Mouse (Mus musculus) bone marrow, adult 2 months (tissue): ENCODE measurements around the gene Jak2. TPM values are rescaled to one million over a fixed set of nuclear protein-coding genes. Genes with fewer than 3 reads are reported as not detected.

Experiments
- H3K27ac ChIP-seq: fragments of 200-500 bp; 2 replicates; pipeline ENCODE4 v1.5.1; 2012; ENCODE audit warnings: low read depth, mild to moderate bottlenecking, control low read depth, inconsistent platforms, low read length; ENCODE audit not compliant: control insufficient read depth, poor library complexity, insufficient read depth
- H3K4me1 ChIP-seq: fragments of 200-500 bp; 2 replicates; pipeline ENCODE4 v1.6.1; 2011; ENCODE audit warnings: low read length; ENCODE audit not compliant: control insufficient read depth, insufficient read depth
- H3K4me3 ChIP-seq: fragments of 200-500 bp; replicated peaks from 2 replicates; pipeline ENCODE3; 2011; ENCODE audit warnings: mild to moderate bottlenecking, low read depth, low read length, control low read depth; ENCODE audit not compliant: control insufficient read depth
- CTCF ChIP-seq: fragments of 200-500 bp; IDR thresholded peaks from 2 replicates; pipeline ENCODE4 v1.5.1; 2011; ENCODE audit warnings: low read length, control low read depth; ENCODE audit not compliant: control insufficient read depth, insufficient read depth
- POLR2A ChIP-seq: fragments of 200-500 bp; IDR thresholded peaks from 2 replicates; pipeline ENCODE4 v1.6.1; 2011; ENCODE audit warnings: low read depth, mild to moderate bottlenecking, control low read depth, low read length, borderline replicate concordance; ENCODE audit not compliant: control insufficient read depth
- WGBS: fragments of 180-500 bp; shearing (Covaris S2); methylation state at CpG from one replicate; pipeline ENCODE4 v1.1.7; 2018; 5-methylcytosine and 5-hydroxymethylcytosine counted together
- polyA plus RNA-seq: library from polyadenylated mRNA; stranded (reverse); fragments of >200 nt; gene quantifications from 2 replicates; pipeline ENCODE4 v1.2.4, GENCODE M21; 2011; ENCODE audit warnings: low replicate concordance; ENCODE audit not compliant: missing spikeins, insufficient read depth, insufficient read length

Jak2 gene
- polyA plus RNA-seq, 1 experiment = 21.3 TPM

GRCm38 (mm10) chr19:29325852-29326180 lies 74.2 kb downstream of the Jak2 start:
- no peak overlapping the region for H3K4me3 ChIP-seq
- no peak overlapping the region for H3K27ac ChIP-seq
- 74% methylated on average over 9 of the region's 9 CpGs for WGBS
- H3K4me1 ChIP-seq = peaks cover 2% of the 10 kb centered on the region
- TF ChIP-seq CTCF (no peak), POLR2A (no peak)

- TF ChIP-seq POLR2A (no peak), CTCF (no peak)
- Histone ChIP-seq H3K4me1 (peaks cover 2% of the 10 kb centered on the region), H3K27ac (no peak overlapping the region), H3K4me3 (no peak overlapping the region)
- WGBS = 91% methylated on average over 4 of the region's 4 CpGs
Measured at GRCm38 (mm10) chr19:29326396-29326795, 74.8 kb downstream of the Jak2 start.

- Histone ChIP-seq H3K27ac (no peak overlapping the region), H3K4me1 (peaks cover 2% of the 10 kb centered on the region), H3K4me3 (no peak overlapping the region)
- WGBS = 88% methylated on average over 13 of the region's 13 CpGs
- TF ChIP-seq CTCF = no peak
- TF ChIP-seq POLR2A = no peak
Measured at GRCm38 (mm10) chr19:29326822-29327552, 75.4 kb downstream of the Jak2 start.

GRCm38 (mm10) chr19:29334068-29334745 lies 82.6 kb downstream of the Jak2 start, which contains the start of gene Rln1:
Gene Rln1 (minus strand): TSS chr19:29334670.
- no peak within 1 kb of the TSS for H3K27ac ChIP-seq
- no peak for TF ChIP-seq CTCF
- TF ChIP-seq POLR2A = no peak
- H3K4me3 ChIP-seq = no peak within 1 kb of the TSS
- no peaks in the 10 kb centered on the region for H3K4me1 ChIP-seq
- WGBS = 18% methylated on average over 23 of the region's 23 CpGs

GRCm38 (mm10) chr19:29336624-29337023 lies 85.0 kb downstream of the Jak2 start:
- no peak overlapping the region for H3K4me3 ChIP-seq
- TF ChIP-seq CTCF (no peak), POLR2A (no peak)
- 81% methylated on average over 2 of the region's 2 CpGs for WGBS
- no peak overlapping the region for H3K27ac ChIP-seq
- no peaks in the 10 kb centered on the region for H3K4me1 ChIP-seq

- 21% methylated on average over 4 of the region's 4 CpGs for WGBS
- TF ChIP-seq POLR2A = no peak
- no peak for TF ChIP-seq CTCF
- Histone ChIP-seq H3K4me3 (no peak overlapping the region), H3K27ac (no peak overlapping the region), H3K4me1 (no peaks in the 10 kb centered on the region)
Measured at GRCm38 (mm10) chr19:29341029-29341428, 89.4 kb downstream of the Jak2 start.

GRCm38 (mm10) chr19:29342281-29342680 lies 90.7 kb downstream of the Jak2 start:
- H3K27ac ChIP-seq = no peak overlapping the region
- TF ChIP-seq CTCF = no peak
- no peaks in the 10 kb centered on the region for H3K4me1 ChIP-seq
- WGBS = 80% methylated on average over 6 of the region's 6 CpGs
- H3K4me3 ChIP-seq = no peak overlapping the region

GRCm38 (mm10) chr19:29344868-29345267 lies 93.2 kb downstream of the Jak2 start:
- Histone ChIP-seq H3K27ac (no peak overlapping the region), H3K4me1 (no peaks in the 10 kb centered on the region), H3K4me3 (no peak overlapping the region)
- no peak for TF ChIP-seq CTCF
- TF ChIP-seq POLR2A = no peak
